Mouse (Mus musculus): ENCODE results near the gene Btbd35f23. TPM values are rescaled to one million over a fixed set of nuclear protein-coding genes. Genes with fewer than 3 reads are reported as not detected.
"Not testable (repeated sequence)": the region's sequence is repeated elsewhere in the genome, so short reads cannot be mapped to it uniquely, and the experiment has no call there.

Gene Btbd35f23
- polyA plus RNA-seq (2014; fragmentation: Nextera tagmentation; extraction: Ambion mirVana): not detected in 2 replicates

DNA sequence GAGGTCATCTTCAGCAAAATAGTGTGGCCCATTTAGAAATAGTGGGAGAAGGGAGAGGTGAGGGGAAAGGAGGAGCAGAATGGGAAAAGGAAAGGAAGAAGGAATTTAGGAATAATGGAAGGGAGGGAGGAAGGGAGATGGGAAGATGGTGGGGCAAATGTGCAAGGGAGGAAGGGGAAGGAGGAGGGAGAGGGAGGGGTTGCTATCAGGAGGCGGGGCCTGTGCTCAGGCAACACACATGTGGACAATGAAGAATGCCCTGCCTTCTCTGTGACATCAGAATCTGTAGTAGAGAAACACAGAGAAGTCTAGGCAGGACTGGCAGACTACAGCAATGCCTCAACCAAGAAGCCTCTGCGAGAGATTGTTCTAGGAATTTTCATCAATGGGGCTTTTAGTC lies at the start of gene Btbd35f23:
TSS of gene Btbd35f23 (plus strand) at position 301 of the 400 bp plus-strand sequence.
- WGBS: 75% methylated on average over 1 of the region's 2 CpGs
- H3K4me3 ChIP-seq (ENCODE audit: low read depth, low read length); H3K4me2 ChIP-seq (ENCODE audit: low read depth, low read length, severe bottlenecking); DNase-seq (ENCODE audit: low spot score); H3K36me3 ChIP-seq (ENCODE audit: control insufficient read depth, insufficient read depth, low read length); ATAC-seq (replicated peaks; ENCODE audit: low FRiP score); H3K9me3 ChIP-seq (ENCODE audit: control insufficient read depth, low read length); H3K4me1 ChIP-seq (replicated peaks; ENCODE audit: control insufficient read depth, insufficient read depth, low read length); H3K27ac ChIP-seq (ENCODE audit: low read depth, low read length); H3K27me3 ChIP-seq (ENCODE audit: control insufficient read depth, insufficient read depth, low read length); H3K9ac ChIP-seq (ENCODE audit: low read length): not testable (repeated sequence)

Other genes starting within 250 kb of the Btbd35f23 start
- not detected in 2 replicates for gene Btbd35f24, start 119.0 kb downstream of the Btbd35f23 start, polyA plus RNA-seq (2014; fragmentation: Nextera tagmentation; extraction: Ambion mirVana)